Mouse (Mus musculus) forebrain, embryonic 14.5 days (tissue): ENCODE results near the gene Dock7. TPM values are rescaled to one million over a fixed set of nuclear protein-coding genes. Genes with fewer than 3 reads are reported as not detected.

ENCODE experiments used
- ATAC-seq: fragments of 200-750 bp; cut with Nextera tagmentation; 2 replicates; pipeline ENCODE4 v1.8.0; 2017; ENCODE audit warnings: mild to moderate bottlenecking, moderate library complexity
- DNase-seq: peaks from one replicate; pipeline ENCODE4 v3.0.0-alpha.2; 2015; ENCODE audit warnings: low spot score
- H3K27ac ChIP-seq: fragments of 300-500 bp; sonication (generic); 2 replicates; pipeline ENCODE4 v1.5.1; 2014; ENCODE audit warnings: low read depth, mild to moderate bottlenecking, control low read depth, low read length, moderate library complexity
- H3K27me3 ChIP-seq: fragments of 300-500 bp; sonication (generic); replicated peaks from 2 replicates; pipeline ENCODE4 v1.6.1; 2014; ENCODE audit warnings: low read length, control low read depth, mixed read lengths; ENCODE audit not compliant: control insufficient read depth, insufficient read depth
- H3K36me3 ChIP-seq: fragments of 300-500 bp; sonication (generic); 2 replicates; pipeline ENCODE4 v1.6.1; 2014; ENCODE audit warnings: low read length, control low read depth; ENCODE audit not compliant: control insufficient read depth, insufficient read depth
- H3K4me1 ChIP-seq: fragments of 300-500 bp; sonication (generic); 2 replicates; pipeline ENCODE4 v1.6.1; 2014; ENCODE audit warnings: antibody characterized with exemption, low read length, control low read depth; ENCODE audit not compliant: control insufficient read depth, insufficient read depth
- H3K4me2 ChIP-seq: fragments of 300-500 bp; sonication (generic); 2 replicates; pipeline ENCODE4 v1.6.1; 2014; ENCODE audit warnings: mild to moderate bottlenecking, control low read depth, low read length
- H3K4me3 ChIP-seq: fragments of 300-500 bp; sonication (generic); 2 replicates; pipeline ENCODE4 v1.5.1; 2014; ENCODE audit warnings: low read depth, low read length, control low read depth
- H3K9ac ChIP-seq: fragments of 300-500 bp; sonication (generic); 2 replicates; pipeline ENCODE4 v1.6.1; 2014; ENCODE audit warnings: mild to moderate bottlenecking, low read length, control low read depth, moderate library complexity
- H3K9me3 ChIP-seq: fragments of 300-500 bp; sonication (generic); replicated peaks from 2 replicates; pipeline ENCODE4 v1.6.1; 2016; ENCODE audit warnings: low read length, control low read depth, mixed read lengths; ENCODE audit not compliant: control insufficient read depth
- WGBS: fragments of 180-500 bp; shearing (Covaris S2); extraction: QIAGEN DNeasy Blood & Tissue Kit; methylation state at CpG from one replicate; pipeline ENCODE4 v1.1.7; 2014; 5-methylcytosine and 5-hydroxymethylcytosine counted together
- polyA plus RNA-seq: library from polyadenylated mRNA; unstranded; fragments of >200 nt; fragmentation: Nextera tagmentation; extraction: Ambion mirVana; gene quantifications from 2 replicates; pipeline ENCODE4 v1.2.1, GENCODE M21; 2014

The Dock7 gene
- 80.3 and 82.9 TPM in 2 replicates for polyA plus RNA-seq

DNA sequence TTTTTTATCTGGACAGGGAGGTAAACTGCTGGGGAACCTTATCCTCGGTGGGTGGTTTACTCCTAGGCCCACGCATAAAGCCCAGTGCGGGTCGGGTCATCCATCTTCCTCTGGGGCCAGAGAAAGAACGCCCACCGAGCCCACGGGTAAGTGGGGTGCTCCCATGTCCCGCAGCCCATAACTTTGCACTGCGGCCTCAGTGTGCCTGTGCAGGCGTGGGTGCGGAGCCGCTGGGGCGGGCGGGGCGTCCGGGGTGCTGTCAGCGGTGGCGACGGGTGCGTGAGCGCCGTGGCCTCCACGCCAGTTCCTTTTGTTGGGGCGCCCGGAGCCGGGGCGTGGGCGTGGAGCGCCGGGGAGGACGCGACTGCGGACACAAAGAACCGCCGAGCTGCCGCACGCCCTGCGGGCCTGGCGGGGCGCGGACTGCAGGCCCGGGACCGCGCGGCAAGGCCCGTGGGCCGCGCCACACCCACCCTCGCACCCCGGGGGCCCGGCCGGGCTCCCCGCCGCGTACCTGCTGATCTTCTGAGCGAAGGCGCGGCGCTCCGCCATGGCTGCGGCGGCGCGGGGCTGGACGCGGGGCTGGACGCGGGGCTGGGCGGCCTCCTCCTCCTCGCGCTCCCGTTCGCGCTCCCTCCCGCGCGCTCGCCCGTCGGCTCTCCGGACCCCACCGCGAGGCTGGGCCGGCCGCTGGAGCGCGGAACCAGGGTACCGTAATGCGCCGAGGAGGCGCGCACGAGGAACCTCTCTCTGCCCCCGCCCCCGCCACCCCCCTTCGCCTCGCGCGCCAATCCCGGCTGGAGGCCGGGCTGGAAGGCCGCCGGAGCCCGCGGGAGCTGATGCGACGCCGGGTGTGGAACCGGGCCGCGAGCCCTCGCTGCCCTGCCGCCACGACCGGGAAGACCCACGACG, at the start of gene Dock7:
Gene Dock7, minus strand, starts transcription at position 705 of the 912 bp plus-strand sequence.
- DNase-seq (peak; percentile 89), ATAC-seq (peak; percentile 94)
- Histone ChIP-seq H3K9ac (peak within 1 kb of the TSS; percentile 98), H3K9me3 (no peaks in the 10 kb centered on the region), H3K4me2 (peak within 1 kb of the TSS; percentile 69), H3K4me3 (peak within 1 kb of the TSS; percentile 93), H3K27ac (peak within 1 kb of the TSS; percentile 88), H3K36me3 (no peaks in the 10 kb centered on the region), H3K27me3 (no peaks in the 10 kb centered on the region), H3K4me1 (peaks cover 30% of the 10 kb centered on the region)
- under 1% methylated on average over 73 of the region's 117 CpGs for WGBS

DNA sequence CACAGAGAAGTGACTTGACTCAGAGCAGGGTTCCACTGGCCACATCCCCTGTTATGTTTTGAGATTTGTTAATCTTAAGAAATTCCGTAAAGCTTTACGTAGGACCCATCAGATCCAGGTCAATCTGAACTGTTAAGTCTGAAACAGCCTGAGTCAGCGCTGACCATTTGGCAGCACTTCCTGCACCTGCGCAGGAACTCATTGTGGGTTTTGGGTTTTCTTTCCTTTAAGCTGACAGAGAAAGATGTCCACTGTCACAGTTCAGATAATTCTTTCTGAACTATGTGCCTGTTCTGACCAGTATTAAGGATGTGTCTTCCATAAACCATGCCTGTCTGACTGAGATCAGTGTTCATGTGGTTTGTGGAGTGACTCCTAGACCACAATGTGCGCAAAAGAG, 48.2 kb upstream of the Dock7 start:
- Histone ChIP-seq H3K9ac (no peak overlapping the region), H3K27me3 (no peaks in the 10 kb centered on the region)
- ATAC-seq: no peak

GRCm38 (mm10) chr4:99163547-99163946, 42.8 kb upstream of the Dock7 start:
- Histone ChIP-seq H3K4me3 (no peak overlapping the region), H3K27ac (no peak overlapping the region), H3K36me3 (no peaks in the 10 kb centered on the region), H3K9ac (no peak overlapping the region), H3K27me3 (no peaks in the 10 kb centered on the region), H3K4me2 (no peak overlapping the region), H3K4me1 (peaks cover 5% of the 10 kb centered on the region), H3K9me3 (no peaks in the 10 kb centered on the region)
- DNase-seq (no peak), ATAC-seq (no peak)
- 9% methylated on average over 4 of the region's 4 CpGs for WGBS

More for the DNA sequence above, 48.2 kb upstream of the Dock7 start:
- Histone ChIP-seq H3K27ac (no peak overlapping the region), H3K4me1 (no peaks in the 10 kb centered on the region), H3K4me3 (no peak overlapping the region), H3K36me3 (no peaks in the 10 kb centered on the region), H3K4me2 (no peak overlapping the region), H3K9me3 (no peaks in the 10 kb centered on the region)
- WGBS: 97% methylated on average over 5 of the region's 5 CpGs
- no peak for DNase-seq

DNA sequence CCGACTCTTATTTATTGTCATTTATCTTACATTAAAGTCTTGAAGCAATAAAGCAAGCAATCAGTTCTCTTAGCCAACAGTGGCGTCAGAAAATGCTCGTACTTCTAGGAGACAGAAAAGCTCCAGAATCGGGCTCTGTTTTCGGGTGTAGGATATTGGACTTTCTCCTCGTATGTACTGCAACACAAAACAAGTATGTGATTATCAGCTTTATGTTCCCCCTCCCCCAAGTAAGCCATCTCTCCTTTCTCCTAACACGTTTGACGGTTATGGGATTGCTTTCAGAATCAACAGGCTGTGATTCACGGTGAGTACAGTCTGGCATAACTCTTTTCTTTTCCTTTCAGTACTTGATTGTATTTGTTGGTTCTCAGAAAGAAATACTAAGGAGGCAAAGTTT, 42.3 kb upstream of the Dock7 start:
- Histone ChIP-seq H3K4me1 (peaks cover 5% of the 10 kb centered on the region), H3K4me3 (no peak overlapping the region), H3K9me3 (no peaks in the 10 kb centered on the region), H3K4me2 (no peak overlapping the region), H3K27me3 (no peaks in the 10 kb centered on the region), H3K9ac (no peak overlapping the region), H3K27ac (no peak overlapping the region), H3K36me3 (no peaks in the 10 kb centered on the region)
- no peak for DNase-seq
- WGBS: 34% methylated on average over 9 of the region's 9 CpGs
- ATAC-seq: no peak

GRCm38 (mm10) chr4:99161457-99161971, 40.8 kb upstream of the Dock7 start:
- DNase-seq (peak; percentile 63), ATAC-seq (no peak)
- Histone ChIP-seq H3K27ac (no peak overlapping the region), H3K36me3 (no peaks in the 10 kb centered on the region), H3K4me2 (peak overlapping the region; percentile 21; the same call in 1 of the 2 replicates), H3K9me3 (no peaks in the 10 kb centered on the region), H3K4me1 (peaks cover 5% of the 10 kb centered on the region), H3K9ac (no peak overlapping the region), H3K4me3 (no peak overlapping the region), H3K27me3 (no peaks in the 10 kb centered on the region)
- 2% methylated on average over 6 of the region's 6 CpGs for WGBS

DNA sequence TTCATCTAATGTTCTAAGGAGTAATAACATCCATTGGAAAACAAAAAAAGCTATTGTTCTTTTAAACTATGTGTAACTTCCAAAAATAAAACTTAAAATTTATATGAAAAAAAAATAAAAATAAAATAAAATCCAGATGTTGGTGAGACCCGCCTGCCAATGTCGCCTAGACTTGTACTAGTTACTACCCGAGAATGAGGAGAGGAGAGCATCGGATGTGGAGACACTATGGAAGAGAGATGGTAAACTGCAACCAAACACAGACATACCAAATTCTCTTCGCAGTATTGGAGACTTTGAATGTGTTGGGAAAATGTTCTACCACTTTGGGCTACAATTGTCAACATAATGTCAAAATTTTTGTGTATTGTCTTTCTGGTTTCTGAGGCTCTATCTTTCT, 40.2 kb upstream of the Dock7 start:
- H3K36me3 ChIP-seq: no peaks in the 10 kb centered on the region
- peaks cover 5% of the 10 kb centered on the region for H3K4me1 ChIP-seq
- 11% methylated on average over 5 of the region's 5 CpGs for WGBS
- H3K9ac ChIP-seq: no peak overlapping the region
- no peak overlapping the region for H3K4me3 ChIP-seq
- no peaks in the 10 kb centered on the region for H3K27me3 ChIP-seq
- H3K4me2 ChIP-seq: peak overlapping the region; percentile 21; the same call in 1 of the 2 replicates
- ATAC-seq (no peak), DNase-seq (no peak)
- H3K27ac ChIP-seq: no peak overlapping the region
- H3K9me3 ChIP-seq: no peaks in the 10 kb centered on the region

GRCm38 (mm10) chr4:99160414-99160813, 39.7 kb upstream of the Dock7 start:
- no peaks in the 10 kb centered on the region for H3K27me3 ChIP-seq
- no peak overlapping the region for H3K27ac ChIP-seq
- no peak overlapping the region for H3K4me2 ChIP-seq
- H3K9ac ChIP-seq: no peak overlapping the region
- H3K36me3 ChIP-seq: no peaks in the 10 kb centered on the region
- peaks cover 5% of the 10 kb centered on the region for H3K4me1 ChIP-seq
- WGBS: 1% methylated on average over 3 of the region's 3 CpGs
- DNase-seq (no peak), ATAC-seq (no peak)
- H3K4me3 ChIP-seq: no peak overlapping the region
- H3K9me3 ChIP-seq: no peaks in the 10 kb centered on the region

DNA sequence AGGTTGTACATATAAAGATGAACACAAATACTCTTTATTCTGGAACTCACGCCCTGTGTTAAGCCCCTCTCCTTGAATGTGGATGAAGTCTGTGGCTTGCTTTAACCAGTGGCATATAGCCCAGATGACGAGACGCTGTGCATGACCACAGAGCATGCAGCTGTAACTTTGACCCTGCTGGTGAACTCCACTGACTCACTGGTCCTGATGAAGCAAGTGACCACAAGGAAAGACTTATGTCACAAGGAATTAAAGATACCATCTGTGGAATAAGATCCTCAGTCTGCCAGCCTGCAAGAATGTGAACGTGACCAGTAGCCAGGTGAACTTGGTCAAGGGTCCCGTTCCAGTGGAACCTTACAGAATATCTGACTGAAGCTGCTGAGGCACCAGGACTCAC, 37.8 kb upstream of the Dock7 start:
- Histone ChIP-seq H3K4me3 (no peak overlapping the region), H3K36me3 (no peaks in the 10 kb centered on the region), H3K27ac (no peak overlapping the region), H3K27me3 (no peaks in the 10 kb centered on the region), H3K9ac (no peak overlapping the region), H3K4me2 (no peak overlapping the region), H3K9me3 (no peaks in the 10 kb centered on the region), H3K4me1 (peaks cover 5% of the 10 kb centered on the region)
- no peak for DNase-seq
- ATAC-seq: no peak
- WGBS: 94% methylated on average over 5 of the region's 5 CpGs
